Mouse (Mus musculus) layer of hippocampus, adult 9-11 months (tissue): Measurements from ENCODE around the gene 2310022B05Rik.

Experiments
- DNase-seq: peaks from one replicate; pipeline ENCODE4 v3.0.0; 2022

2310022B05Rik gene

GRCm38 (mm10) chr8:124663112-124663873, at the start of gene 2310022B05Rik:
Gene 2310022B05Rik (minus strand): TSS chr8:124663369.
- DNase-seq, result peak; percentile 92

- DNase-seq, result no peak
Measured at GRCm38 (mm10) chr8:124705823-124706222, 42.7 kb upstream of the 2310022B05Rik start.

GRCm38 (mm10) chr8:124704376-124704775, 41.2 kb upstream of the 2310022B05Rik start:
- peak; percentile 38 for DNase-seq

- DNase-seq, result no peak
Measured at GRCm38 (mm10) chr8:124703526-124703925, 40.4 kb upstream of the 2310022B05Rik start.

- DNase-seq, result peak; percentile 41
Measured at GRCm38 (mm10) chr8:124702183-124702582, 39.0 kb upstream of the 2310022B05Rik start.

- DNase-seq, result no peak
Measured at GRCm38 (mm10) chr8:124701023-124701422, 37.9 kb upstream of the 2310022B05Rik start.

- DNase-seq, result no peak
Measured at GRCm38 (mm10) chr8:124700271-124700670, 37.1 kb upstream of the 2310022B05Rik start.

GRCm38 (mm10) chr8:124695424-124696100, 32.4 kb upstream of the 2310022B05Rik start:
- no peak for DNase-seq

- no peak for DNase-seq
Measured at GRCm38 (mm10) chr8:124691706-124692105, 28.5 kb upstream of the 2310022B05Rik start.

GRCm38 (mm10) chr8:124688899-124689298, 25.7 kb upstream of the 2310022B05Rik start:
- no peak for DNase-seq

GRCm38 (mm10) chr8:124682218-124682617, 19.0 kb upstream of the 2310022B05Rik start:
- DNase-seq, result no peak

- DNase-seq, result no peak
Measured at GRCm38 (mm10) chr8:124681792-124682157, 18.6 kb upstream of the 2310022B05Rik start.

- DNase-seq, result no peak
Measured at GRCm38 (mm10) chr8:124681077-124681791, 18.1 kb upstream of the 2310022B05Rik start.

- no peak for DNase-seq
Measured at GRCm38 (mm10) chr8:124678246-124678645, 15.1 kb upstream of the 2310022B05Rik start.

GRCm38 (mm10) chr8:124677486-124677885, 14.3 kb upstream of the 2310022B05Rik start:
- DNase-seq, result peak; percentile 90

GRCm38 (mm10) chr8:124677078-124677477, 13.9 kb upstream of the 2310022B05Rik start:
- DNase-seq, result peak; percentile 40

- no peak for DNase-seq
Measured at GRCm38 (mm10) chr8:124676661-124677060, 13.5 kb upstream of the 2310022B05Rik start.

GRCm38 (mm10) chr8:124672345-124672744, 9.2 kb upstream of the 2310022B05Rik start:
- DNase-seq, result no peak

- no peak for DNase-seq
Measured at GRCm38 (mm10) chr8:124668798-124669197, 5.6 kb upstream of the 2310022B05Rik start.

GRCm38 (mm10) chr8:124664414-124664813, 1.2 kb upstream of the 2310022B05Rik start:
- no peak for DNase-seq

- DNase-seq, result no peak
Measured at GRCm38 (mm10) chr8:124663874-124664230, 683 bp upstream of the 2310022B05Rik start.

GRCm38 (mm10) chr8:124662446-124663111, 590 bp downstream of the 2310022B05Rik start:
- DNase-seq, result no peak

- no peak for DNase-seq
Measured at GRCm38 (mm10) chr8:124661781-124662180, 1.4 kb downstream of the 2310022B05Rik start.
